Mouse (Mus musculus): Measurements from ENCODE around the gene Exoc6b. TPM values are rescaled to one million over a fixed set of nuclear protein-coding genes. Genes with fewer than 3 reads are reported as not detected.
"Not testable (repeated sequence)": the region's sequence is repeated elsewhere in the genome, so short reads cannot be mapped to it uniquely, and the experiment has no call there.

Exoc6b gene
- total RNA-seq, 2 experiments from 2014 or later = 41.8 to 44.0 TPM

GRCm38 (mm10) chr6:84631588-84631987 is 437.7 kb downstream of the Exoc6b start:
- DNase-seq = no peak

- peak; percentile 16 to 50 for DNase-seq
These were observed 439.0 kb downstream of the Exoc6b start for GRCm38 (mm10) chr6:84630276-84630675.

- no peak for DNase-seq
These were observed 440.5 kb downstream of the Exoc6b start for GRCm38 (mm10) chr6:84628831-84629230.

- no peak for DNase-seq
These were observed 442.9 kb downstream of the Exoc6b start for GRCm38 (mm10) chr6:84626398-84626797.

- no peak for DNase-seq
These were observed 450.1 kb downstream of the Exoc6b start for GRCm38 (mm10) chr6:84619166-84619565.

DNA sequence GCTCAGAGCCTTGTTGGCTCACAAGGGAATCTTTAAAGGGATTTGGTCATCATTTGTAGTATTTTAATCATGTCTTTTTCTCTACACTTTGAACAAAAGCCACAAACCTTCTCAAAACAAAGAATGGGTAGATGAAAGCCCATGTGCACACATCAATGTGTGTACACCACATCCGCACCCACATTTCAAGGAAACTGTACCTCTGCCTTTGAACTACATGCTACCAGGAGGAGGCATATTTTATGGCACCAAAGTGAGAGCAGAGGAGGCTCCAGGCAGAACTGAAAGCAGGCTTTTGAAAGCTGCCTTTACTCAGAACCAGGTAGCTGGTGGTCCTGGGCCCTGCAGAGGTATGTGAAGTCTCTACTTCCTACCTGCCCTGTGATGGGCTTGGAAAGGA is 452.3 kb downstream of the Exoc6b start:
- DNase-seq = no peak

DNA sequence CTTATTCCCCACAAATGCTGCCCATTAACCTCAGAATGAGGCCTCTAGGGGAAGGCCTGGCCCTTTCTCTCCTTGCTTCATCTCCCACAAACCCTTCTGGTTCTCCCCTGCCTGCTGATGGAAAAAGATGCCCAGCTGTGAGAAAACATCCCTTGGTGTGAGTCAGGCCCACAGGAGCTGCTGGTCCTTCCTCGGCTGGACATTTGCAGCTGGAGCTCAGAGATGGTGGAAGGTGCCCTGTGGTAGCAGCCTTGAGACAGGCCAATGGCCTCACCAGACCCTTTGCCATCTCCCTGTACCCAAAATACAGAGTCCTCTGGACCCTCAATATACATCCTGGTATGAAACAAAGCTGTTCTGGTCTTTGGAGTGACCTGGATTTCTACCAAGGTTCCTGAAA is 452.7 kb downstream of the Exoc6b start:
- no peak for DNase-seq

DNA sequence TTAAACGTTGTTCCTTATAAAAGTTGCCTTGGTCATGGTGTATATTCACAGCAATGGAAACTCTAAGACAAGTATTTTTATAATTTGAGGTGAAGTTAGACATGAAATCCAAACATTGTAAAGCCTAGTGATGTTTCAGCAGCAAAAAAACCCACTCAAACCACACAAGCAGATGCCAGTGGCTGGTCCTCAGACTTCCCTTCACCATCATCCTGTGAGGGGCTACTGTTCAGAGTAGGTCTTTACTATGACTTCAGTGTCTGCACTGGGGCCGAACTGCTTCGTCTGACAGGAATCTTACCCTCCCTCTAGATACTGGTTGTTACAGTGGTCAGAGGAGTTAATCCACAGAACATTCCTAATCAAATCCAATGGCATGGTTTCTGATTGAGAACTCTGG is 455.8 kb downstream of the Exoc6b start:
- DNase-seq = no peak

- DNase-seq = no peak
These were observed 468.0 kb downstream of the Exoc6b start for GRCm38 (mm10) chr6:84601136-84601889.

- not testable (repeated sequence) for DNase-seq
These were observed 470.0 kb downstream of the Exoc6b start for GRCm38 (mm10) chr6:84599296-84599695.

GRCm38 (mm10) chr6:84598725-84599124 is 470.6 kb downstream of the Exoc6b start:
- DNase-seq = no peak

GRCm38 (mm10) chr6:84594626-84595025 is 474.7 kb downstream of the Exoc6b start:
- DNase-seq = no peak

- no peak for DNase-seq
These were observed 475.6 kb downstream of the Exoc6b start, which contains the start of gene Cyp26b1 for GRCm38 (mm10) chr6:84593693-84594092. TSS of gene Cyp26b1 (minus strand) at chr6:84593908.

- no peak for DNase-seq
These were observed 478.2 kb downstream of the Exoc6b start for GRCm38 (mm10) chr6:84590961-84591745.

GRCm38 (mm10) chr6:84589742-84590686 is 479.3 kb downstream of the Exoc6b start:
- DNase-seq = peak; percentile 90 to 94

- DNase-seq = peak; percentile 73 to 80
These were observed 480.2 kb downstream of the Exoc6b start for GRCm38 (mm10) chr6:84588895-84589652.

GRCm38 (mm10) chr6:84588221-84588894 is 481.0 kb downstream of the Exoc6b start:
- DNase-seq = peak; percentile 49 to 62

DNA sequence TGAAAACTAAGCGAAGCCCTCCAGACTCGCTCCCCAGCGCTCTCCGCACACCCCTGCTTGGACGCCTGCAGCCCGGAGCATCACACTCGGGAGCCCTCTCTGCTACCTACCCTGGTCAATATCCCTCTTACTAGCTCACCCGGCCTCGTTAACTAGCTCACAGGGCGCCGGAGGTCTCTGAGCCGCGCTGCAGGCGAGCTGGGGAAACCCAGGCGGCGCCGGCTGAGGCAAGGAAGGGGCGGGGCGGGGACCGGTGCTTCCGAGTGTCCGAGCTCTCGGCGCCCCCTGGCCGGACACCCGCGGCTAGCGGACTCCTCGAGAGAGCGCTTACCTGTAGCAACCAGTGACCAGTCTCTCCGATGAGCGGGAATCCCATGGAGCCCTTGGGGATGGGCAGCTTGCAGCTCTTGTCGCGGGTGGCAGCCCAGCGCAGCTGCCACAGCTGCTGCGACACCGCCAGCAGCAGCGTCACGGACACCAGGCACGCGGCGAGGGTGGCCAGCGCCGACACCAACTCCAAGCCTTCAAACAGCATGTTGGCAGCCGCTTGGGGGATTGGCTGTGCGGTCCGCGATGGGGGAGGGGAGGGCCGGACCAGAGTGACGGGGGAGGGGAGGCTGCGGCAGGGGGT is 481.7 kb downstream of the Exoc6b start:
- peak; percentile 75 to 82 for DNase-seq

GRCm38 (mm10) chr6:84586551-84587200 is 482.6 kb downstream of the Exoc6b start:
- no peak for DNase-seq
